Mouse (Mus musculus) hindlimb bud, embryonic 11.5 days (tissue): ENCODE results near the gene Sh3bp1.

Source experiments
- DNase-seq: peaks from one replicate; pipeline ENCODE4 v3.0.0-alpha.2; 2012; ENCODE audit warnings: low read depth, low spot score; ENCODE audit errors: extremely low spot score

Sh3bp1 gene

DNA sequence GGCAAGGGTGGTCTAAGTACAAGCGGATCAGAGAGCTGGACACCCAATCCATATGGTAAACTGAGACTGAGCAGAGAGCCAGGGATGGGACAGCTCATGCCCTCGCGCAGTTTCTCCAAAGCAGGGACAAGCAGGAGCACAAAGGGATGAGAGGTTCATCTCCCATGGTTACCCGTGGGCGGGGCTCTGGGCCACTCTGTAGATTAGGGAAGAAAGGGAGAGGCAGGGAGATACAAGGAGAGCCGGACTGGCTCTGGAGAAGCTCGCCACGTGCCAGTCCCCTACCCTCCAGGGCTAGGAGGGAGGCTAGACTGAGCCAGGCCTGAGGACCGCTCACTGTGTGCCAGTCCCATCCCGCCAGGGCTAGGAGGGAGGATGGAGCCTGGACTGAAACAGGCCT lies 37.7 kb downstream of the Sh3bp1 start:
- no peak for DNase-seq

DNA sequence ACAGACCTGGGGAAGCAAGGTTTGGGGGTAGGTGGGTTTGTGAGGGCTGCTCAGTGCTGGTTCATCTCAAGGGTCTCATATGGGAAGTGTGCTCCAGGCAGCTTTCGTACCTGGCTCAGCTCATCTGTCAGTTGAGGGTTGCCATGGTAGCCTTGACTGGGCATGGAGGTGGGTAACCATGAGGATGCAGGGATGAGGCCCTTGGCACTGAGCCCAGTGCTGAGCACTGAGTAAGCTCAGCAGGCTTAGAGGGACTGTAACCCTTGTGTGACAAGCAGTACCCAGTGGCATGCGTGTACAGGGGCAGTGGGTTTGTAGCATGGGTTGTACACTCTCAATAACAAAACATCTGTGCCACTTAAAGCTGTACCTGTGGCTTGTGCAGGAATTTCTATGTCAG lies 38.4 kb downstream of the Sh3bp1 start:
- no peak for DNase-seq

DNA sequence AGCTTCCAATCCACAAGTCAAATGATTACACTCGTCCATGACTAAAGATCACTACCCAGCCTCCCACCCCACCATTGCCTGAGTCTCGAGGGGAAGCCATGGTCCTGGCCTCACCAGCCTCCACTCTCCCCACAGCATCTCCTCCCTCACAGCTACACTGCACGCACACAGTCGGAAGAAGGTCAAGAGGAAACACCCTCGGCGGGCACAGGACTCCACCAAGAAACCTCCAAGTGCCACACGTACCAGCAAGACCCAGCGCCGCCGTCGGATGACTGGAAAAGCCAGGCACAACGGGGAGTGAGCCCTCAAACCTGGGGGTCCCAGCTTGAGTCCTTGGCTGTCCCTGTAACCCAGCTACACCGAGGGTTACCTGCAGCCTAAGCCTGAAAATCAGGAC lies 40.8 kb downstream of the Sh3bp1 start:
- no peak for DNase-seq

DNA sequence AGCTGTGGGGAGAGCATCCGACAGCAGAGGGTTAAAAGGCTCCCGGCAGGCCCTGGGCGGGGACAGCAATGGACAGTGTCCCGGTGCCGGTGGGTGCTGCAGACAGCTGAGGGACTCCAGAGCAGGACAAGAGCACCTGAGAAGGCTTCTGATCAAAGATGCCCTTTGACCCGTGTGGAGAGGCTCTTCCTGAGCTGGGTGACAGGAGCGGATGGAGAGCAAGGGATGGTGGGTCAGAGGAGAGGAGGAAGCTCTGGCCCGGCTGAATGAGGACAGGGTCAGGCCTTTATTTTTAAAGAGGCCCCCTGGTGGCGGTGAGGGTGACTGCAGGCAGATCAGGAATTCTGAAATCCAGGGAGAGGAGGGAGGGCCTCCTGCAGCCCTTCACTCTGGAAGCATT lies 43.1 kb downstream of the Sh3bp1 start:
- DNase-seq = no peak

DNA sequence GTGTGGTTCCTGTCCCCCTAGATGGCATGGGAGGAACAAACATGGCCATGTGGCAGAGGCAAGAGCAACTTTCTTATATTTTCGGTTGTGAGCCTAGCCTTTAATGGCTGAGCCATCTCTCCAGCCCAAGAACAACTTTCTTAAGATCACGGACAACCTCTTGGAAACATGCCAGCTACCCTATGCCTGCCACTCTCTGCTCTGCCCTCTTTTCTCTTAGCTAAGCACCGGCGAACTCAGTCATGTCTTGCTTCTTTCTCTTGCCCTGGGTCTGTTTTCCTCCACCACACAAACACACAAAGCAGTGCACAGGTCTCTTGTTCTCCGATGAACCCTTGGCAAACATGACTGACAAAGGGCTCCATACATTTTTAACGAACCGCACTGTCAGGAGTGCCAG lies 46.7 kb downstream of the Sh3bp1 start:
- DNase-seq = no peak

DNA sequence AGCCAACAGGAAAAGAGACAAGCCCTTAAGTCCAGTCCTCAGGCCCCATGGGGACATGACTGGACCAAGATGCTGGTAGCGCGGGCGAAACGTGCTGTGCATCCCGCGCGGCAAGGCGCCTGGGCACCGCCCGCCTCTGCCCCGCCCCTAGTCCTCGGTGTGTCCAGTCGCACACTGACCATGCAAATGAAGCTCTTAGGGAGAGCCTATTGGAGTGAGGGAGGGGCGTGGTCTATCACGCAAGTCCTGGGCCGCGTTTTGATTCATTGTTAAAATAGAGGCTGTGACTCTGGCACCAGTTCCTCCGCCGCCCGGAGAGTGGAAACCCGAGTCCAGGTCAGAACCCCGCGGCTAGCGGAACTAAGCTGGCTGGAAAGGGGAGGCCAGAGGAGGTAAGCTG lies 48.1 kb downstream of the Sh3bp1 start, which contains the start of gene Triobp:
TSS of gene Triobp (plus strand) at position 68 of the 400 bp plus-strand sequence.
- DNase-seq = no peak

DNA sequence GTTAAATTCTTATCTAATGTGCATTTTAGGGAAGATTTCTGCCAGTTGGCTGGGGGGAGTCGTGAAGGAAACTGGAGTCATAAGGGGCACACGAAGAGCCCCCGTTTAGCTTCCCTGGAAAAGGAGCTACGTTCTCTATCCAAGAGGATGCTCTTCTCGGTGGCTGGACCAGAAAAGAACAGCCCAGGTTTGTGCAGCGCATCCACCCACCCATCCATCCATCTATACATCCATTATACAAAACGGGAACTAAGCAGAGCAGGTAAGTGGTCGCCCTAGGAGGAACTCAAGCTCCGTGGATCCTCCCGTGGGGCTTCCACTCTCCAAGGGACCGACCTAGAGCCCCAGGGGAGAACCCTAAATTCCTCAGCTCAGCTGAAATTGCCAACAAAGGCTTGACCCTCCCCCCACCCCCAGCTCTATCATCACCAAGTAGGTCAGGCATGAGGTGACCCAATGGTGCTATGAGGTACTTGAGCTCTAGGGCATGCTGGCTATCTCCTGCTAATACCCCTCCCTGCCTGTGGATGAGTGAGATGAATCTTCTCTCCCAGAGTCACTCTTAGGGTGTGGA lies 48.7 kb downstream of the Sh3bp1 start:
- DNase-seq = no peak

DNA sequence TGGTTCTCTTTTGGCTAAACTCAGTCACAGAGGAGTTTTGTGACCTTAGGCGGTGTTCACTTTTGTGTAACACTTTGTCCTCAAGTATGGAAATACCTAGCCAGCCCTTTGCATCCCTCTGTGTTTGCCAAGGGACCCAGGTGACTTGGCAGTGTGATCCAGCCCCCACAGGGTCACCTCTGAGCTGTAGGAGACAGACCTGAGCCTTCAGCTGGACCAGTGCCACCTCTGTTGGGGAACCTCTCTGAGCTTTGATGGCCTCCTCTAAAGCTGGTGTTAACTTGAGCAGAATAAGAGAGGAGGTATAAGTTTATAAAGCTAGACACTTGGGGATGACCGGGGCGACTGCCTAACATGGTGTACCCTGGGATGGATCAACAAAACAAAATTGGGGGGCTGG lies 49.3 kb downstream of the Sh3bp1 start:
- DNase-seq = no peak

DNA sequence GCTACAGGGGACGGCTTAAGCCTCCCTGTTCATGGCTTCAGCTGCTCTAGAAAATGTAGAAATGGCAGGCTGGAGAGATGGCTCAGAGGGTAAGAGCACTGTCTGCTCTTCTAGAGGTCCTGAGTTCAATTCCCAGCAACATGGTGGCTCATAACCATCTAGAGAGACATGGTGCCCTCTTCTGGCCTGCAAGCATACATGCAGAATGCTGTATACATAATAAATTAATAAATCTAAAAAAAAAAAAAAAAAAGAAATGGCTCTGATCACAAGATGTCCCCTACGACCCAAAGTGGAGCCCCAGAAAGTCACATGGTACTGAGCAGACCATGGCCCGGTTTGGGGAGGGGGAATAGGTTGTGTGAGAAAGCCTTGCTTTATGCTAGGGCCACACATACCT lies 56.1 kb downstream of the Sh3bp1 start:
- no peak for DNase-seq

DNA sequence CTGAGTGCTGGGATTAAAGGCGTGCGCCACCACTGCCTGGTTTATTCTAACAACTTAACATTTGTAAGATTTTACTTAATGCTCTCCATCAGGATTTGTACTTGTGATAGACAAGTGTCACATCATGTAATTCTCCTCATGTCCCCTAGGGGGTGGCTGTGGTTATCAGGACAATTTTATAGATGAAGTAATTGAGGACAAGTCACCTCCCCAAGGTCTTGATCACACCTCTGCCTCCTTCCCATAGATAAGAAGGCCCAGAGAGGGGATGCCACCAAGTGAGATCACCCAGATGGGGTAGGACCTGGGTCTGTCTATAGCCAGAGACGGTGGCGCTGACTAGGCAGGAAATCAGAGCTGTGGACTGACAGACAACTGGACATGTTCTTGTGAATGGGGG lies 56.8 kb downstream of the Sh3bp1 start:
- DNase-seq = no peak

DNA sequence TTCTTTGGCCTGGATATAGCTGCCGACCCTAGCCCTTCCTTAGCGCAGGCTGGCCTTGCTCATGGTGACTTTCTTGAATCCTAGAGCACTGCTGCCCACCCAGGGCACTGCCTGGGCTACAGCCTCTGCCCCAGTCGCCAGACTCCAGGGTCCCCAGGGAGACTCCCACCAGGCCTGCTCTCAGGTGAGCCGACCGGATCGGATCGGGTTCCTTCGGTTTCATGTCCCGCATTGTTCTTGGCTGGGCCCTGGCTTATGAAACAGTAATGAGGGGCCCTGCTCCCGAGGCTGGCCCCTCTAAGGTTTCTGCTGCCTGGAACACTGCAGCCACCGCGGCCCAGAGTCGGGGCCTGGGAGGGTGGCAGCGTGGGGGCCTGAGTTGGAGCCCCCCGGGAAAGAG lies 57.5 kb downstream of the Sh3bp1 start:
- DNase-seq = no peak

DNA sequence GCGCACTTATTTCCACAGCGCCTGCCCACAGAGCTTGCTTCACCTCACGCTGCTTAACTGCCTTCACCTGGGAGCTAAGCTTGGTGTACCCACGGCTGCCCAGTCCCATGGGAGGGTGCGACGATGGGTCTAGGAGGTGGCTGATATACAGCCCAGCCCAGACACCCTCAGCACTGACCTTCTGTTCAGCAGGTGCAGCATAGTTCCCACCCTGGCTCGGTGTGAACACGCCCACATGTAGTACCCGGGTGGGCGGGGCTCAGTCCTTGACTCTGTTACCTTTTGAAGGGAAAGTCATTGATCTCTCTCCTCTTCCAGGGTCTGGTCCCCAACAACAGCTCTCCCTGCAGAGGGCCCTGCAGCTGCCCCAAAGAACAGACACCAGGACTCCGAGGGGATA lies 60.0 kb downstream of the Sh3bp1 start:
- DNase-seq = no peak

DNA sequence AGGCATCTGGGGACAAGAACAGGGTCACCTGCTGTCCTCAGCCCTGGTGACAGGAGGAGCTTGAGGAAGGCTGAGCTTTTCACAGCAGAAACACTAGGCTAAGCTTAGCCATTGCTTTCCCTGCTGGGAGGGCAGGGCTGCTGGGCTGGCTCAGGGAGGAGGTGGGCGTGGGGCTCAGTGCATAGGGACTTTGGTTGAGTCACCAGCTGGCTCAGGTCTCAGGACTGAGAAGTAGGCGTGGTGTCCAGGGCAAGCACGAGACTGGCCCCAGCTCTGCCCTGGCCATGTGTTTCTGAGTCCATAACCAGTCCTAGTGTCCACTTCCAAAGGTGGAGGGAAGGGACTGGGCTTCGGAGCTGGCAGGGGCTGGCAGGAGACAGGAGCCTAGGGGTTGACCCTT lies 60.5 kb downstream of the Sh3bp1 start:
- no peak for DNase-seq
